Mouse (Mus musculus): ENCODE measurements around the gene Kcnab1. TPM values are rescaled to one million over a fixed set of nuclear protein-coding genes. Genes with fewer than 3 reads are reported as not detected.
"Not testable (repeated sequence)": the region's sequence is repeated elsewhere in the genome, so short reads cannot be mapped to it uniquely, and the experiment has no call there.

Kcnab1 gene
- polyA plus RNA-seq, 1 experiment from 2014 or later: 5.5 TPM

- DNase-seq (ENCODE audit: low spot score): peak; percentile 97
- Histone ChIP-seq H3K27ac (peak within 1 kb of the TSS; percentile 95), H3K4me3 (peak within 1 kb of the TSS; percentile 90), H3K27me3 (ENCODE audit: insufficient read depth, poor library complexity, severe bottlenecking) (no peaks in the 10 kb centered on the region), H3K36me3 (peaks cover 31% of the 10 kb centered on the region), H3K4me1 (replicated peaks) (peaks cover 14% of the 10 kb centered on the region), H3K9me3 (no peaks in the 10 kb centered on the region)
- 0% methylated on average over 36 of the region's 36 CpGs for WGBS
Observed at GRCm38 (mm10) chr3:65392421-65392817, 283.2 kb downstream of the Kcnab1 start, which contains the start of gene Ssr3. Ssr3 (minus strand) TSS chr3:65392623.

GRCm38 (mm10) chr3:65395111-65395510, 285.9 kb downstream of the Kcnab1 start:
- WGBS: 81% methylated on average over 1 of the region's 1 CpGs
- H3K27me3 ChIP-seq (ENCODE audit: insufficient read depth, poor library complexity, severe bottlenecking); H3K9me3 ChIP-seq; H3K36me3 ChIP-seq; H3K4me3 ChIP-seq: not testable (repeated sequence)
- peak; percentile 27 for DNase-seq (ENCODE audit: low spot score)
- H3K27ac ChIP-seq: peak overlapping the region; percentile 69
- peaks cover 12% of the 10 kb centered on the region for H3K4me1 ChIP-seq (replicated peaks)

DNA sequence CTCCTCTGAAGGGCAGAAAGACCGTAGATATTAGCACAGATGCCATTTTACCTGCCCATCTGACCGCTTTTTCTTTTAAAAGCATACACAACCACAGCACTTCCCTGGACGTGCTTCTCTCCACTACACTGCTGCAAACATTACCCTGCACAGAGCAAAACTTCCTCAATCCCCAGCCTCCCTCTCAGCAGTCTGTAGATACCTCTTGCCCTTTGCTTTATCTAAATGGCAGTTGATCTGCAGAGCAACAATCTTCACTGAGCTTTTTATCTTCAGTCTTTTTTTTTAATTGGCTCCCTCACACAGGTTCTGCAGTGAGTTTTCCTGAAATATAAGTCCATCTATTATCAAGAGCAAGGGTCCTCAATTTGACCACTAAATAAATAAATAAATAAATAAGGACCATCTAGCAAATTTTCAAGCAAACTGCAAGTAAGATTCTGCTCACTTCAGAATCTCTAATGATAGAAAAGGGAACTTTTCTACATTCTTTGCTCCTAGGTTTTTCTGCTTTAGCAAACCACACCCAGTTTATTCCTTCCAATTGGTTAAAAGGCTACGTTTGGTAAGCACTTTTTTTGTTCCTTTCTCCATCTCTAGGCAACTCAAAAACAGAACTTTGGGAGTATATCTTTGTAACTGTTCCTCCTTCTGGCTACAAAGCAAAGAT, 287.8 kb downstream of the Kcnab1 start:
- H3K36me3 ChIP-seq: no peaks in the 10 kb centered on the region
- H3K4me1 ChIP-seq (replicated peaks): 0 out of 2 replicates have a peak, but pooled peaks cover 2% of the 10 kb centered on the region
- no peaks in the 10 kb centered on the region for H3K9me3 ChIP-seq
- H3K27me3 ChIP-seq (ENCODE audit: insufficient read depth, poor library complexity, severe bottlenecking): no peaks in the 10 kb centered on the region
- H3K27ac ChIP-seq: no peak overlapping the region
- no peak for DNase-seq (ENCODE audit: low spot score)
- no peak overlapping the region for H3K4me3 ChIP-seq
- 85% methylated on average over 4 of the region's 4 CpGs for WGBS

DNA sequence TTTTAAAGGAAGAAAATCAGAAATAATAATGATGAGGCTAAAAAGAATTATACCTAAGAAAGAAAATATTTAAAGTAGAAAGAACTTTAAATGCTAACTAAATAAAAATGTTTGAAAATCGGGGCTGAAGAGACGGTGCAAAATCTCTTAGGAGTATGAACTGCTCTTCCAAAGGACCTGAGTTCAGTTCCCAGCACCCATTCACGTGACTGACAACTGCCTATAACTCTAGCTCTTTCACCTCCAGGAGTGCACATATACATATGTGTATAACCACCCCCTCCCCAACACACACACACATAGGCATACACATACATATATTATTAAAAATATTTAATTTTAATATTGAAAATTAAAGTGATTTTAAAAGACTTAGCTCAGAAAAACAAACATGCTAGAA, 288.4 kb downstream of the Kcnab1 start:
- WGBS: 94% methylated on average over 3 of the region's 3 CpGs
- Histone ChIP-seq H3K27ac (no peak overlapping the region), H3K4me3 (no peak overlapping the region), H3K4me1 (replicated peaks) (0 out of 2 replicates have a peak, but pooled peaks cover 2% of the 10 kb centered on the region), H3K27me3 (ENCODE audit: insufficient read depth, poor library complexity, severe bottlenecking) (no peaks in the 10 kb centered on the region), H3K36me3 (no peaks in the 10 kb centered on the region), H3K9me3 (no peaks in the 10 kb centered on the region)
- DNase-seq (ENCODE audit: low spot score): no peak

DNA sequence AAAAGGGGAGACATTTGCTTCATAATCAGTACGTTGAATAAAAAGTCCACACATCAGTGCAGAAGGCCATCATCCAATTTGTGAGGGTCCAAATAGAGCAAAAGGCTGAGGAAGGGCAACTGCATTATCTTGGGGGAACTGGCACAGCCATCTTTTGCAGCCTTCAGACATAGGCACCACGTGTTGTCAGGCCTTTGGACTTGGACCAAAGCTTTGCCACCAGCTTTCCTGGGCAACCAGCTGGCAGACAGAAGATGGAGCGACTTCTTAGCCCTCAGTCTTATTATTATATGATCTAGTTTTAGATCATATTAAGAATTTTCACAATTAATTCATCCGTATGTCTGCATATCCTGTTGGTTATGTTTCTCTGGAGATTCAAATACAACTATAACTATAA, 296.6 kb downstream of the Kcnab1 start:
- Histone ChIP-seq H3K4me3 (no peak overlapping the region), H3K36me3 (no peaks in the 10 kb centered on the region), H3K9me3 (no peaks in the 10 kb centered on the region), H3K27me3 (ENCODE audit: insufficient read depth, poor library complexity, severe bottlenecking) (no peaks in the 10 kb centered on the region), H3K27ac (no peak overlapping the region), H3K4me1 (replicated peaks) (no peaks in the 10 kb centered on the region)
- 76% methylated on average over 4 of the region's 4 CpGs for WGBS
- DNase-seq (ENCODE audit: low spot score): no peak

- Histone ChIP-seq H3K27ac (no peak overlapping the region), H3K4me1 (replicated peaks) (no peaks in the 10 kb centered on the region), H3K27me3 (ENCODE audit: insufficient read depth, poor library complexity, severe bottlenecking) (no peaks in the 10 kb centered on the region), H3K9me3 (no peaks in the 10 kb centered on the region), H3K4me3 (no peak overlapping the region), H3K36me3 (no peaks in the 10 kb centered on the region)
- no peak for DNase-seq (ENCODE audit: low spot score)
Observed at GRCm38 (mm10) chr3:65407891-65408290, 298.7 kb downstream of the Kcnab1 start.

DNA sequence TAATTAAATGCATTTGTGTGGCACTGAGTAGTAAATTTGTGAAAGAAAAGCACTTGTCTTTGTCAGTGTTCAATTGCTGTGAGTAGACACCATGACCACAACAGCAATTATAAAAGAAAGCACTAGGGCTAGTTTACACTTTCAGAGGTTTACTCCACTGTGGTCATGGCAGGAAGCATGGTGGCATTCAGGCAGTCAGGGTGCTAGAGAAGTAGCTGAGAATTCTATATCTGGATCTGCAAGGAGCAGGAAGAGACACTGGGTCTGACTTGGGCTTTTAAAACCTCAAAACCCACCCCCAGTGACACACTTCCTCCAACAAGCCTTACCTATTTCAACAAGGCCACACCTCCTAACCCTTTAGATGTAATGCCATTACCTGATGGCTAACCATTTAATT, 307.4 kb downstream of the Kcnab1 start:
- H3K36me3 ChIP-seq: no peaks in the 10 kb centered on the region

DNA sequence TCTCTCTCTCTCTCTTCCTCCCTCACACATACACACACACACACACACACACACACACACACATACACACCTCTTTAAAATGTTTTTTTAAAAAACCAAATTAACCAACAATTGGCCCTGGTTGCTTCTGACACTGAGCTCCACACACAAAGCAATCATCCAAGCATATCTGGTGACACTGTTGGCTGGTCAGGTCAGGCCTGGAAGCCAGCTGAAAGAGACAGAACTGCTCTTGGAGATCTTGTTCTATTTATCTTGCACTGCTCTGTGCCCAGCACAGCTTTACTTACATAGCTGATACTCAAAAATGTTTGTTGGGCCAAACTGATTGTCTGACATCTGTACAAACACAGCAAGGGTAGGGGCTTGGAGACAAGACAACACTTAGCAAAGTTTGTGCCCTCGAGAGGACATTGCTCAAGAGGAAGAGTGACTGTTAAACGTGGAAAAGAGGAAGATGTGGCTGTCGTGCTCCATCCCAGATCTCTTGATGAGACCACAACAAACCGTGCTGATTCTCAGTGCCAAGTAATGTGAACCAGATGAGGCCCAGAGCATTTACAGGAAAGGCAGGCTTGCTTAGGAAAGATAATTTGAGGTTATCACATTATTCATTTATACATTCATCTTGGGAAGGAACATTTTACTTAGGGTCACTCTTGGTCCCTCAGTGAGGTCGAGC, 308.9 kb downstream of the Kcnab1 start:
- no peak for DNase-seq (ENCODE audit: low spot score)
- no peak overlapping the region for H3K27ac ChIP-seq
- H3K9me3 ChIP-seq: no peaks in the 10 kb centered on the region
- H3K36me3 ChIP-seq: no peaks in the 10 kb centered on the region
- no peaks in the 10 kb centered on the region for H3K27me3 ChIP-seq (ENCODE audit: insufficient read depth, poor library complexity, severe bottlenecking)
- 59% methylated on average over 5 of the region's 5 CpGs for WGBS
- no peak overlapping the region for H3K4me3 ChIP-seq
- H3K4me1 ChIP-seq (replicated peaks): no peaks in the 10 kb centered on the region; the same call in 1 of the 2 replicates

More for the DNA sequence above, 307.4 kb downstream of the Kcnab1 start:
- no peak for DNase-seq (ENCODE audit: low spot score)
- Histone ChIP-seq H3K27ac (no peak overlapping the region), H3K9me3 (no peaks in the 10 kb centered on the region), H3K4me1 (replicated peaks) (no peaks in the 10 kb centered on the region; the same call in 1 of the 2 replicates), H3K27me3 (ENCODE audit: insufficient read depth, poor library complexity, severe bottlenecking) (no peaks in the 10 kb centered on the region), H3K4me3 (no peak overlapping the region)

DNA sequence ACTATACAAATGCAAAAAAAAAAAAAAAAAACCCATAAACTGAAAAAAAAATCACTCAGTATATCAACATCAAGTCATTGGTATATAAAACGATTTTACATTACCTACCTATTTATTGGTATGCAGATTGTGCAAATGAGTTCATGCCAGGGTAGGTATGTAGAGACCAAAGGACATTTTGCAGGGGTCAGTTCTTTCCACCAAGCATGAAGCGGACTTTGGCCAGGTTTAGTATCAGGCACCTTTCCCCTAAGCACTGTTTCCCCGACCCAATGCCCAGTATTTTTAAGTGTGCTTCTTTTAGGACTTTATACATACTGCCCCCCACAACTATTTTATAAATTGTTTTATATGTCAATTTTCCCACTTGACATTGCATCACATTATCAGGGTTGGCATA, 310.5 kb downstream of the Kcnab1 start:
- Histone ChIP-seq H3K27ac (no peak overlapping the region), H3K9me3 (no peaks in the 10 kb centered on the region), H3K27me3 (ENCODE audit: insufficient read depth, poor library complexity, severe bottlenecking) (no peaks in the 10 kb centered on the region), H3K4me3 (no peak overlapping the region), H3K36me3 (no peaks in the 10 kb centered on the region), H3K4me1 (replicated peaks) (no peaks in the 10 kb centered on the region; the same call in 1 of the 2 replicates)
- no peak for DNase-seq (ENCODE audit: low spot score)
- WGBS: 88% methylated on average over 3 of the region's 3 CpGs

Data from hindbrain, embryonic 10.5 days (tissue).